Mouse (Mus musculus) stomach, postnatal 0 days (tissue): Measurements from ENCODE around the gene Crtam.

Experiments
- CTCF ChIP-seq: IDR thresholded peaks from 2 replicates; pipeline ENCODE4 v1.5.1; 2016; ENCODE audit warnings: antibody characterized with exemption, low read depth, mild to moderate bottlenecking, moderate library complexity
- EP300 ChIP-seq: optimal IDR thresholded peaks from 2 replicates; pipeline ENCODE3; 2016; ENCODE audit warnings: antibody characterized with exemption

GRCm38 (mm10) chr9:41043641-41044040 is 39.2 kb upstream of the Crtam start:
- no peak for TF ChIP-seq CTCF
- no peak for TF ChIP-seq EP300
